Mouse (Mus musculus) heart, postnatal 10 days (tissue): ENCODE results near the gene Plxna2. TPM values are rescaled to one million over a fixed set of nuclear protein-coding genes. Genes with fewer than 3 reads are reported as not detected.

Source experiments
- DNase-seq, 2 experiments: peaks; one replicate each; pipeline ENCODE4 v3.0.0; 2021
- intact Hi-C: fragments of 180-260 bp; cut with DNase I; formaldehyde crosslinking; loops from one replicate; pipeline ENCODE4 v1.15.1; 2025
- total RNA-seq, 2 experiments: library from RNA; stranded (reverse); gene quantifications; 2 replicates each; pipeline ENCODE4 v1.2.3; 2021

Gene Plxna2
- total RNA-seq: 10 to 100 TPM; 25.5 to 34.6 TPM

DNA sequence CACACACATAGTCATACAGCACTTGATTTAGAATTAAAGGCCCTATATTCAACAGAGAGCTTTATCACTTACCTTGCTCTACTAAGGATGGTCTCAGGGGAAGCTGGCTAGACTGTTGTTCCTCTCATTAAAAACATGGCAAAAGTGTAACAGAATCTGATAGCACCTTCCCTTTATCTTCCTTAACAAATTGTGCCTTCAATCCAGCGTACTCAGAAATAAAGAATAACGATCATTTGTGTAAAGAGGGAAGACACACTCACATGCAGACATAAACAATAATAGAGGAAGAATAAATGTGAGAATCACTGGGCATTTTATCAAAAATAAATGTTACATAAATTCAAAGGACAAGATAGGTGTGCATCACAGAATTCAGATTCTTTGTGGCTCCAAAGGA lies at the start of gene Plxna2:
Plxna2 (plus strand) TSS at position 301 of the 400 bp plus-strand sequence.
- intact Hi-C loops: loop anchor here (2.0 to 5.0 kb wide), 3 partner anchors 135 to 921 kb away; no protein-coding TSS in a partner anchor
- DNase-seq: no peak

DNA sequence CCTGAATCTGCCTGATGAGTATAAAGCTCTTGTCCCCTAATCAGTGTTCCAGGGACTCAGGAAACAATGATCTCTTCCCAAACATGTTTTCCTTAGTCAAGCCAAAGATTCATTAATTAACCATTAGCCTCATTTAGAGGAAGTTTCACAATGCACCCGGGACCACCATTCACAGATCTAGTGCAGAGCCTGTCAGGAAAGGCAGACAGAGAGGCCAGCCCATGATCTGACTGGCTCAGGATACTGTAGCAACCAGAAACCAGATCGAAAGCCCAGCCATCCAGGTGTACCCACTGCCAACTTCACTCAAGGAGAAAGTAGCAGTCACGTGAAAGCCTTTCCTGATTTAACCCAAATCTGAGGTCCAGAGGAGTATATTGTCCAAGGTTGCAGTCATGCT lies 44.1 kb upstream of the Plxna2 start:
- intact Hi-C loops: no loop called here
- no peak for DNase-seq

DNA sequence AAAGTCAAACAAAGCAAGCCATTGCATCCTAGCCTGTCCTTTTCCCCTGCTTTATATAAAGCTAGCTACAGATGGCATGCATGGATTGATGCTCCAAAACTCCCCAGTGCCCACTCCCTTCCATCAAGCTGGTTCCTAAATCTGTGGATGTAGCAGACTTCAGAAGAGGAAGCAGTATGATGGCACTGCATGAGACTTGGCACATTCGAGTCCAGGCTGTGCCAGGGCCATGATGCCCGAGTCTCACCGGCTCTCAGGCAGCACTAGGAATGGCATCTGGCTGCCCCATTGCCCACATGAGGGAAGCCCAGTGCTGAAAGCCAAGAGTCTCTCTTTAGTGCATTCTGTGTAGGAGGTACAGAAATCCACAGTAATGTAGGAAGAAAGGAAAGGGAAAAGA lies 39.7 kb upstream of the Plxna2 start:
- peak; percentile 26 to 37 for DNase-seq
- intact Hi-C loops: no loop called here

DNA sequence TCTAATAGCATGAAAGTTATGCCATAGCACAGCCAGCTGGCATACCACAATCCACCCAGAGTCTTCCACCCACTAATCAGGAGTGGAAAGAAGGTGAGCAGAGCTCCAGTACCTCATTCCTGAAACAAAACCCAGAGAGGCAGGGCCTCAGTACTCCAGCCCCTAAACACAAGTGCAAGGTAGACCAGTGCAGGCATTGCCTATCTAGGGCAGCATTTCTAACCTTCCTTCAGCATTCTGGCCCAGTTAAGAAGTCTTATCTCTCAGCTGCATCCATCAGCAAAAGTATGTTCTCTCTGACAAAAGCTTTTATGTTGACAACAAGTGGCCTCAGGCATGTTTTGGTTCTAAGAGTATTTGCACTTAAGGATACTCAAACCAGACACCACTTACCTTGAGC lies 37.5 kb upstream of the Plxna2 start:
- intact Hi-C loops: no loop called here
- DNase-seq: no peak

- DNase-seq: no peak
- intact Hi-C loops: no loop called here
Observed at GRCm38 (mm10) chr1:194586670-194587069, 31.3 kb upstream of the Plxna2 start.

GRCm38 (mm10) chr1:194587532-194587931 lies 30.5 kb upstream of the Plxna2 start:
- peak; percentile 41 to 57 for DNase-seq
- intact Hi-C loops: no loop called here

DNA sequence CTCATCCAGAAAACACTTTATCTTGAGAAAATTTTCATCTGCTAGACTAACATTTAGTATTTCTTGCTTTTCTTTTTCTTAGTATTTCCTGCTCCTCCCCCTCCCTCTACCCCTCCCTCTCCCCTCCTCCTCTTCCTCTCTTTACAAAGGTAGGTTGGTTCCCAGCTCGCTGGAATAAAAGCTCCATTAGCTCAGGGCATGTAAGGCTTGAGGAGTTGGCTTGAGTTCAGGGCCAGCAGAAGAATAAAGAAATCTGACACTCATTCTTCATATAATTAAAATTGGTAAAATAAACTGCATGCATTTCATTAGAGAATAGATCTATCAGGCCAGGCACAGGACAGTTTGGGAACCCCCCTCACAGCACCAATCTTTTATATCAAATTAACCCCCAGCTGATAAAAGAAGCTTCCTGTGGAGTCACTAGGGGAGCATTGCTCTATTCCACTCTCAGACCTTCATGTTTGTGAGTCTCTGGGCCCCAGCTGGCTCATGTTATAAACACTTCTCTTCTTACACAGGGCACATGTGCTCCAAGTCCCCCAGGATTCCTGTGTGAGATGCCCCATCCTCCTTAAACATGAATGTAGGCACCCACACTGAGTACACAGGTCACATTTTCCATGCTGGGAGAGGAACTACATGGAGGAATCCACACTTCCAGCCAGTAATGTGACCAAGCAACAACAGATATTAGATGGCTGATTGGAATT lies 29.9 kb upstream of the Plxna2 start:
- intact Hi-C loops: no loop called here

GRCm38 (mm10) chr1:194588711-194589451 lies 29.1 kb upstream of the Plxna2 start:
- DNase-seq: peak; percentile 63 to 69
- intact Hi-C loops: no loop called here

More for the DNA sequence above, 29.9 kb upstream of the Plxna2 start:
- no peak for DNase-seq

GRCm38 (mm10) chr1:194593155-194593554 lies 24.9 kb upstream of the Plxna2 start:
- no peak for DNase-seq
- intact Hi-C loops: no loop called here

GRCm38 (mm10) chr1:194607406-194608261 lies 10.4 kb upstream of the Plxna2 start:
- peak in 1 of 2 experiments; percentile 7 for DNase-seq
- intact Hi-C loops: no loop called here

DNA sequence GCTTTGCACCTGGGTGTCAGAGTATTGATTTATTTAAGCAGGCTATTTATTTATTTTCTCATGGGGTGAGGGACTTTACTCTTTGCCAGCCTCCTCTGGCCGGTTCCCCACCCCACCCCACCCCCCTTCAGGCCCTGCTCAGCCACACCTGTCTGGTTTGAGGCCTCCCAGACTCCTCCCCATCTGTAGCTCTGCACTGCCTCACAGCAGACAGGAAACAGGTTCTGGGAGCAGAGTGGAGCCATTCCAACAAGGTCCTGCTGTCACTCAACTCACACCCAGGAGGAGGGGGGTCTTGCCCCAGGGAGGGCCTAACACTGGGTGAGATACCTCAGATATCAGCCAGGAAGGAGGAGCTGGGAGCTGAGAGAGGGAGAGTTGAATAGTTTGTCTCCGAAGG lies 7.5 kb upstream of the Plxna2 start:
- no peak for DNase-seq
- intact Hi-C loops: no loop called here

GRCm38 (mm10) chr1:194612628-194613027 lies 5.4 kb upstream of the Plxna2 start:
- intact Hi-C loops: no loop called here

DNA sequence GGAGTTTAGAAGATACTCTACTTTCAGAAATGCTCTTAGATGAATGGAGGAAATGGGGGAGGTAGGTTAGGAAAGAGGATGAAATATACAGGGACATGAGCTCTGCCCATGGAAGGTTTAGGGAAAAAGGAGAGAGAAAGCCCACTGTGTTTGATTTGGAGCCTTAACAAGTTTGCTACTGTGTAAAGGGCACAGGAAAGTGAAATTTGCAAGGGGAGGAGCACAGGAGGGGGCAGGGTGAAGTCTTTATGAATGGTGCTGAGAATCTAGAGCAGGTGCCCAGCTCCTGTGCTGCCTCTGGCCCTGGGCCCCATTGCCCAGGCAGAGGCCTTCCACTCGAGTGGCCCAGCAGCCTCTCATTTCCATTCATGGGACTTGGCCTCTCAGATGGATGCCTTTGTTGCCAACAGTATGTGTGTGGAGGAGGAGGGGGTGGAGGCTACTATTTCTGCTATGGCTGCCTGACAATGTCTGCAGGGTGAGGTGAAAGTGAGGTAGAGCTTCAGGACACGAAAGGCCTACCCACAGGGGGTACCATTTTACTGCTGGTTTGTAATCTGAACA lies 4.7 kb upstream of the Plxna2 start:
- DNase-seq: peak in 1 of 2 experiments; percentile 57
- intact Hi-C loops: no loop called here

More at GRCm38 (mm10) chr1:194612628-194613027, 5.4 kb upstream of the Plxna2 start:
- DNase-seq: no peak

DNA sequence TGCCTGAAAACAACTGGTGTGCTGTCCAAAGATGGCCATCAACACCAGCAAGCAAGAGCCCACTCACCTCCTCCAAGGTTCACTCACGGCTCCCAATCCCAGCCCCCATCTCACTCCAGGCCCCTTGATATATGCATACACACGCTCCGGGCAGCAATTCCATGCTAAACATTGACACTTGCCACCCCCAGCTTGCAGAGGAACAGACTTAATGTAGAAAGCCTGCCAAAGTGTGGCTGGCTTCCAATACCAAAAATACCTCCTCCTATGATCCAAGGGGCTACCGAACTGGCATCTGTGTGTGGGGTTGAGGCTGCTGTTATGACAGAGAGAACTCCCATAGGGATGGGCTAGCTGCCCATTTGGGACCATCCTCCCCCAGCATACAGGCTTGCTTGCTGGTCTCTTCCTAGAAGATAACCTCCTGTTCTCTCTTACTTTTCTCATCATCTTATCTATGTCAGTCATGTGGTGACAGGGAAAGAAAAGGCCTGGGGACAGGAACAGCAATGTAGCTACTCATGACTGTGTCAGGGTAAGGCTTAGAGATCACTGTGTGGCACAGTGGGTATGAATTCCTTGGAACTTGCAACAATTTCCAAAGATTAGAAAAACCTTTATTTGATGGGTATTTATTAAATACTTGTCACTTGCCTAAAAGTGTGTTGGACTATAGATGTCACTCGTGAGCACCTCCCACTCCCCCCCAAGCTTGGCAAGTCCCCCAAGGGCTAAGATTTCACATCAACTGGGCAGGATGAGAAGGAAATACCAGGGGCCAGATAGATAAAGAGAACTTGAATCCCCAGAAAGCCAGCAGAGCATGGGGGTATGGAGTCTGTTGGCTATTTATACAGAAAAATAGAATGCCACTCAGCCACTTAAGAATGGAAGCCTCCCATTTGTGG lies 3.8 kb upstream of the Plxna2 start:
- no peak for DNase-seq
- intact Hi-C loops: no loop called here

- intact Hi-C loops: loop anchor here (5.0 kb wide), 1 partner anchor 919 kb away; no protein-coding TSS in a partner anchor
- DNase-seq: no peak
Observed at GRCm38 (mm10) chr1:194616136-194616535, 1.9 kb upstream of the Plxna2 start.

GRCm38 (mm10) chr1:194618841-194619311 lies 858 bp downstream of the Plxna2 start:
- DNase-seq: peak; percentile 91 to 94
- intact Hi-C loops: loop anchor here (1.0 to 5.0 kb wide), 4 partner anchors 103 to 922 kb away; no protein-coding TSS in a partner anchor

GRCm38 (mm10) chr1:194619353-194620244 lies 1.6 kb downstream of the Plxna2 start:
- intact Hi-C loops: loop anchor here (1.0 to 10.0 kb wide), 7 partner anchors 27 to 922 kb away; no protein-coding TSS in a partner anchor
- peak; percentile 89 to 92 for DNase-seq
